Mouse (Mus musculus) large intestine, adult 2 months (tissue): ENCODE measurements around the gene Olfr1066. TPM values are rescaled to one million over a fixed set of nuclear protein-coding genes. Genes with fewer than 3 reads are reported as not detected.
"Not testable (repeated sequence)": the region's sequence is repeated elsewhere in the genome, so short reads cannot be mapped to it uniquely, and the experiment has no call there.

Experiments
- DNase-seq: peaks from one replicate; pipeline ENCODE4 v3.0.0-alpha.2; 2012; ENCODE audit warnings: low read depth, low spot score
- WGBS: fragments of 180-500 bp; shearing (Covaris S2); methylation state at CpG from one replicate; pipeline ENCODE4 v1.1.7; 2018; 5-methylcytosine and 5-hydroxymethylcytosine counted together
- polyA plus RNA-seq: library from polyadenylated mRNA; depleted of rRNA; stranded (reverse); fragments of >200 nt; gene quantifications from 2 replicates; pipeline ENCODE4 v1.2.3, GENCODE M21; 2012; rRNA removed

The Olfr1066 gene
- not detected in 2 replicates for polyA plus RNA-seq

- WGBS: 81% methylated on average over 1 of the region's 1 CpGs
- no peak for DNase-seq
These were observed at the start of gene Olfr1066 for GRCm38 (mm10) chr2:86456169-86456568. Gene Olfr1066 (minus strand): TSS chr2:86456269.

GRCm38 (mm10) chr2:86487286-86487685 lies 31.2 kb upstream of the Olfr1066 start, which contains the start of gene Olfr228:
Gene Olfr228 (minus strand): TSS chr2:86487386.
- 39% methylated on average over 1 of the region's 1 CpGs for WGBS
- no peak for DNase-seq

DNA sequence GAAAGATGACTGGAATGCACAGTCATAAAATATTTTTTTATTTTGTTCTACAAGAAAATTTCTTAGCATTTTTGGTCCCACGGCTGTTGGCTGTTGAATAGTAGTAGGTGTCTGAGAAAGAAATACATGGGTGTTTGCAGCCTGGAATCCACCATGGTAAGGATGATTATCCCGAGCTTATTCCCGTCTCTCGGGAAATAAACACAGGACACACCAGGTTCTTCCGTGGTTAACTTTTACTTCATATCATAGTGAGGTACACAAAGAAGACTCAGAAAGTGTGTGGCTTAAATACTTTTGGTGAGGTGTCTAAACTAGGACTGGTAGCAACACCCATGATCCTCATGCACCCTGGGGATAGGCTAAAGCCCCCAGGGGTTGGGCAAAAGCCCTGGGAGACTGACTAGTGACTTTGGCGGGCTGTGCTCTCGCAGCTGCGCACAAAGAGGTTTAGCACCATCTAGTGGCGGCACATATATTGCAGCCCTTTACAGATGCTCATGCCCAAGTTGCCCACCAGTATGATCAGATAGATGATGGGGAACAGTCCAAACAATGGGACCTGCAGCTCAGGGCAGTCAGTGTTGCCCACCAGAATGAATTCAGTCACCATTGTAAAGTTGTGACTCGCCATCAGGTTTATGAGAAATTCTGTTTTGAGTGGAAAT lies 8.5 kb upstream of the Olfr1066 start:
- no peak for DNase-seq
- 23% methylated on average over 10 of the region's 10 CpGs for WGBS

DNA sequence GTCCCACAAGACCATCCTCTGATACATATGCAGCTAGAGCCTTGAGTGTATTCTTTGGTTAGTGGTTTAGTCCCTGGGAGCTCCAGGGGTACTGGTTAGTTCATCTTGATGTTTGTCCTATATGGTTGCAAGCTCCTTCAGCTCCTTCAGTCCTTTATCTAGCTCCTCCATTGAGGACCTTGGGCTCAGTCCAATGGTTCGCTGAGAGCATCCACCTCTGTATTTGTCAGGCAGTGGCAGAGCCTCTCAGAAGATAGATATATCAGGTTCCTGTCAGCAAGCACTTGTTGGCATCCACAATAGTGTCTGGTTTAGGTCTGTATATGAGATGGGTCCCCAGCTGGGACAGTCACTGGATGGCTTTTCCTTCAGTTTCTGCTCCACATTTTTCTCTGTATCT lies 4.4 kb upstream of the Olfr1066 start:
- WGBS: 57% methylated on average over 1 of the region's 1 CpGs

DNA sequence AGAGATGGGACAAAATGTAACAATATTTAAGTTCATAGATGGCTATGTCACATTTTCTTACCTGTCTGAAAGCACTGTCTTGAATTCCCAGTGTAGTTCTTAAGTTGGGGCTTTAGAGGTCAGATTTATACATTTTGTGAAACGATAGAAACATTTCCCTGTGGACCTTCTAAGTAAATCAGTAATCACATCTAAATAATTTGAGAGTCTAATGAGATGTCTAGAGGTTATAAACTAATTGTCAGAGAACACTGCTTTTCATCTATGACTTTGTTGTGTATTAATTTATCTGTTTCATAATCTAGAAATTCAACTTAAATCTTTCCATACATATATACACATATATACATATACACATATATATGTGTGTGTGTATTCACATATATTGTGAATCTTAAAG lies 5.6 kb downstream of the Olfr1066 start, which contains the start of gene Olfr1065:
Gene Olfr1065, minus strand, starts transcription at position 101 of the 400 bp plus-strand sequence.
- WGBS: 58% methylated on average over 1 of the region's 1 CpGs

More for the DNA sequence above, 4.4 kb upstream of the Olfr1066 start:
- DNase-seq: no peak

DNA sequence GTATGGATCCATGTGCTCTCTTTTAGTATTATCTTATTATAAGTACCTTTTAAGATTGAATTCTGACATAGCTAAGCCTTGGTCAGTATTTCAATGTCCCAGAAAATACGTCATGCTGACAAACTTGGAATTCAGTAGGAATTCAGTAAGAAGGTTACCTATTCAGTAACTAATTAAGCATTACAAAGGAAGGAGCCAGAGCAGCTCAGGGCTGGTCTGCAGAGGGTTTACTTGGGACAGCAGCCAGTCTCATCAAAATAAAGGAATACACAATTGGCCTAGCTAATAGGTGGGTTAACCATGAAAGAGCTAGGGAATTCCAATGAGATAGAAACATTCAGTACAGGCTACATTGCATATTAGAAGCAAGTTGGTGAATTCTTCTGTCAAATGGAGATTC lies 14.0 kb downstream of the Olfr1066 start:
- WGBS: 71% methylated on average over 1 of the region's 1 CpGs
- DNase-seq: not testable (repeated sequence)

More for the DNA sequence above, 5.6 kb downstream of the Olfr1066 start, which contains the start of gene Olfr1065:
- DNase-seq: not testable (repeated sequence)

DNA sequence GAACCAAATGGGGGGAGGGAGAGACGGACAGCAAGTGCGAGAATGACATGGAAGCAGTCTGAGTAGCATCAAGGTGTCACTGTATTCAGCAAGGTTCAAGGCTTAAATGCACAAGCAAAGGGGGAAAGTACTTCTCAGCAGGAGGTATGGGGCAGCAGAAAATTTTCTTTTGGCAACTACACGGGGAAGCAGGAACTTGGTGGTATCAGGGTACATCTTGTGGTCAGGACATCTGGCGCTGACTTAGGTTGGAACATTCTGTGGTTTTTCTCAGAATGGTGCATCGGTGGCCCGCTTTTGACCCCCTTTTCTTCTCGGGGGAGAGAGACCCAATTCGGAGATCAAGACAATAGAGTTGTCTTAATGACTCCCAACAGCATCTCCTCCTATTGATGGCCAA lies 27.6 kb downstream of the Olfr1066 start:
- DNase-seq: not testable (repeated sequence)
- 89% methylated on average over 8 of the region's 8 CpGs for WGBS

- DNase-seq: not testable (repeated sequence)
These were observed 29.4 kb downstream of the Olfr1066 start, which contains the start of gene Olfr1062 for GRCm38 (mm10) chr2:86426649-86427048. Gene Olfr1062 (minus strand): TSS chr2:86426749.

DNA sequence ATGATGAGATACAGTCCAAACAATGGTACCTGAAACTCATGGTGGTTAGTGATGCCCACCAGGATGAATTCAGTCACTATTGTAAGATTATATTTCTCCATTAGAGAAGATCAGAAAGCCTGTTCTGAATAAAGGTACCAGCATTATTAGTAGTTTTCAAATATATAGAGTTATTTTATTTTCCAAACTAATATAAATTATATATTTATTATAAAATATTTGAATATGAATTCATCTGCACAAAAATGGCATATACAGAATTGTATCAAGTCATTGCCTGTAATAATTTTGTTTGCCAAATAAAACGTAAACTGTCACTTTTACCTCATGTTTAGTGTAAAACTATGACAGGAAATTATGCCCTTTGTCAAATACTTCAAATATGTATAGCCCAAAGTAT lies 42.1 kb downstream of the Olfr1066 start, which contains the start of gene Olfr1061:
Gene Olfr1061, minus strand, starts transcription at position 101 of the 400 bp plus-strand sequence.
- WGBS: 67% methylated on average over 1 of the region's 1 CpGs
- DNase-seq: no peak

Other genes with a start within 250 kb of the Olfr1066 start
- gene Olfr1046, start 237.0 kb downstream of the Olfr1066 start, polyA plus RNA-seq: not detected in 2 replicates
- gene Olfr1047, start 224.9 kb downstream of the Olfr1066 start, polyA plus RNA-seq: not detected in 2 replicates
- gene Olfr1048, start 216.0 kb downstream of the Olfr1066 start, polyA plus RNA-seq: not detected in 2 replicates
- not detected in 2 replicates for gene Olfr1049, start 197.9 kb downstream of the Olfr1066 start, polyA plus RNA-seq
- gene Olfr1051, start 177.2 kb downstream of the Olfr1066 start, polyA plus RNA-seq: not detected in 2 replicates
- not detected in 2 replicates for gene Olfr1052, start 163.8 kb downstream of the Olfr1066 start, polyA plus RNA-seq
- gene Olfr1053, start 141.0 kb downstream of the Olfr1066 start, polyA plus RNA-seq: not detected in 2 replicates
- gene Olfr1054, start 120.8 kb downstream of the Olfr1066 start, polyA plus RNA-seq: not detected in 2 replicates
- gene Olfr1055, start 106.0 kb downstream of the Olfr1066 start, polyA plus RNA-seq: not detected in 2 replicates
- gene Olfr1056, start 93.8 kb downstream of the Olfr1066 start, polyA plus RNA-seq: not detected in 2 replicates
- not detected in 2 replicates for gene Olfr1057, start 77.9 kb downstream of the Olfr1066 start, polyA plus RNA-seq
- gene Olfr1058, start 67.7 kb downstream of the Olfr1066 start, polyA plus RNA-seq: not detected in 2 replicates
- not detected in 2 replicates for gene Olfr1061, start 42.2 kb downstream of the Olfr1066 start, polyA plus RNA-seq
- gene Olfr1062, start 29.5 kb downstream of the Olfr1066 start, polyA plus RNA-seq: not detected in 2 replicates
- not detected in 2 replicates for gene Olfr1065, start 5.7 kb downstream of the Olfr1066 start, polyA plus RNA-seq
- not detected in 2 replicates for gene Olfr228, start 31.1 kb upstream of the Olfr1066 start, polyA plus RNA-seq
- not detected in 2 replicates for gene Olfr1076, start 52.2 kb upstream of the Olfr1066 start, polyA plus RNA-seq
- gene Olfr1079, start 86.2 kb upstream of the Olfr1066 start, polyA plus RNA-seq: not detected in 2 replicates
- gene Olfr1080, start 102.0 kb upstream of the Olfr1066 start, polyA plus RNA-seq: not detected in 2 replicates
- not detected in 2 replicates for gene Olfr1082, start 142.7 kb upstream of the Olfr1066 start, polyA plus RNA-seq
- not detected in 2 replicates for gene Olfr1084, start 183.5 kb upstream of the Olfr1066 start, polyA plus RNA-seq
- not detected in 2 replicates for gene Olfr1085, start 205.8 kb upstream of the Olfr1066 start, polyA plus RNA-seq
- gene Olfr1086, start 223.8 kb upstream of the Olfr1066 start, polyA plus RNA-seq: not detected in 2 replicates
- not detected in 2 replicates for gene Olfr1087, start 242.1 kb upstream of the Olfr1066 start, polyA plus RNA-seq